ENCODE assay signal across 20 mouse cellular contexts in genomic region chr6:5095365-5095973, GRCm38 (mm10).
DNase-seq lines count a peak whose midpoint lies in the region; ATAC-seq and TF ChIP-seq lines count a peak whose summit lies in the region.
"Had no signal": no experiment of that assay in that cellular context is flagged by ENCODE, and none has a peak within 500 bp of the region (broad histone marks: within the 10 kb centered on the region; RNA-seq: fewer than 3 reads in every experiment).

No protein-coding gene starts in this region.

- no peaks in the 10 kb centered on the region for H3K9me3 ChIP-seq in hindbrain, embryonic 12.5 days (replicated peaks)
- H3K9me3 ChIP-seq in hindbrain, embryonic 10.5 days = no peaks in the 10 kb centered on the region
- H3K9me3 ChIP-seq in hindbrain, embryonic 16.5 days (ENCODE audit: control insufficient read depth, low read length) = no peaks in the 10 kb centered on the region
- no peaks in the 10 kb centered on the region for H3K9me3 ChIP-seq in limb, embryonic 13.5 days
- H3K9me3 ChIP-seq in neural tube, embryonic 14.5 days (ENCODE audit: control insufficient read depth, low read length) = no peaks in the 10 kb centered on the region
- H3K9me3 ChIP-seq: heart, embryonic 13.5 days; intestine, embryonic 15.5 days had no signal

- WGBS in hindbrain, embryonic 12.5 days = 78% methylated on average over 9 of the region's 9 CpGs
- WGBS in hindbrain, embryonic 10.5 days = 89% methylated on average over 9 of the region's 9 CpGs
- WGBS in hindbrain, embryonic 16.5 days = 73% methylated on average over 9 of the region's 9 CpGs
- WGBS in limb, embryonic 13.5 days = 60% methylated on average over 9 of the region's 9 CpGs
- WGBS in neural tube, embryonic 14.5 days = 49% methylated on average over 9 of the region's 9 CpGs
- 92% methylated on average over 9 of the region's 9 CpGs for WGBS in cerebellum, adult 2 months

- no peak for TF ChIP-seq CTCF in cerebellum, adult 2 months (IDR thresholded peaks at IDR 0.05; ENCODE audit: borderline replicate concordance, insufficient read depth, low read depth, low read length)

- H3K9ac ChIP-seq in hindbrain, embryonic 12.5 days = no peak overlapping the region
- no peak overlapping the region for H3K9ac ChIP-seq in hindbrain, embryonic 16.5 days (ENCODE audit: low read depth, low read length)
- H3K9ac ChIP-seq in limb, embryonic 13.5 days = no peak overlapping the region
- no peak overlapping the region for H3K9ac ChIP-seq in neural tube, embryonic 14.5 days (replicated peaks; ENCODE audit: low read depth, low read length)
- H3K9ac ChIP-seq: heart, embryonic 13.5 days; intestine, embryonic 15.5 days had no signal

- H3K27ac ChIP-seq in hindbrain, embryonic 12.5 days = no peak overlapping the region
- no peak overlapping the region for H3K27ac ChIP-seq in hindbrain, embryonic 10.5 days
- no peak overlapping the region for H3K27ac ChIP-seq in hindbrain, embryonic 16.5 days (ENCODE audit: low read depth, low read length)
- peak overlapping the region; percentile 52; the same call in 1 of the 2 replicates for H3K27ac ChIP-seq in limb, embryonic 13.5 days
- no peak overlapping the region for H3K27ac ChIP-seq in neural tube, embryonic 14.5 days (ENCODE audit: low read depth, low read length)
- H3K27ac ChIP-seq in cerebellum, adult 2 months (ENCODE audit: insufficient read depth, low read length) = no peak overlapping the region
- H3K27ac ChIP-seq: heart, embryonic 13.5 days; intestine, embryonic 15.5 days had no signal

- no peak overlapping the region for H3K4me3 ChIP-seq in hindbrain, embryonic 12.5 days
- H3K4me3 ChIP-seq in hindbrain, embryonic 10.5 days = no peak overlapping the region
- H3K4me3 ChIP-seq in hindbrain, embryonic 16.5 days (ENCODE audit: low read length) = no peak overlapping the region
- no peak overlapping the region for H3K4me3 ChIP-seq in limb, embryonic 13.5 days
- no peak overlapping the region for H3K4me3 ChIP-seq in neural tube, embryonic 14.5 days (ENCODE audit: low read depth, low read length)
- no peak overlapping the region for H3K4me3 ChIP-seq in cerebellum, adult 2 months (replicated peaks; ENCODE audit: insufficient read depth, low read depth, low read length)
- H3K4me3 ChIP-seq: heart, embryonic 13.5 days; intestine, embryonic 15.5 days had no signal

- DNase-seq in hindbrain, embryonic 10.5 days (ENCODE audit: low spot score) = no peak
- no peak for DNase-seq in spleen, postnatal 14 days (ENCODE audit: low spot score in 2 of 2)
- no peak for DNase-seq in cerebellum, adult 2 months
- DNase-seq: adrenal gland, adult 2 months; cerebellum, postnatal 14 days; embryo, embryonic 11 days; gastrocnemius, postnatal 10 days; heart, postnatal 36 days; kidney, adult 9 months; kidney, postnatal 25 days; lung, adult 18-20 months; lung, postnatal 14 days; retina, postnatal 1 day had no signal

- no peaks in the 10 kb centered on the region for H3K27me3 ChIP-seq in hindbrain, embryonic 12.5 days
- no peaks in the 10 kb centered on the region for H3K27me3 ChIP-seq in hindbrain, embryonic 10.5 days (ENCODE audit: insufficient read depth, poor library complexity, severe bottlenecking)
- H3K27me3 ChIP-seq in hindbrain, embryonic 16.5 days (replicated peaks; ENCODE audit: control insufficient read depth, insufficient read depth, low read length) = no peaks in the 10 kb centered on the region
- no peaks in the 10 kb centered on the region for H3K27me3 ChIP-seq in limb, embryonic 13.5 days
- no peaks in the 10 kb centered on the region for H3K27me3 ChIP-seq in neural tube, embryonic 14.5 days (ENCODE audit: control insufficient read depth, insufficient read depth, low read length)
- H3K27me3 ChIP-seq in cerebellum, adult 2 months (ENCODE audit: control insufficient read depth, insufficient read depth, low read length) = no peaks in the 10 kb centered on the region
- H3K27me3 ChIP-seq: heart, embryonic 13.5 days; intestine, embryonic 15.5 days had no signal

- peak; percentile 52; the same call in 1 of the 2 replicates for ATAC-seq in hindbrain, embryonic 12.5 days (ENCODE audit: low FRiP score)
- ATAC-seq in hindbrain, embryonic 16.5 days = peak; percentile 72
- ATAC-seq in limb, embryonic 13.5 days (ENCODE audit: low FRiP score, low read depth) = no peak
- peak; percentile 85 for ATAC-seq in neural tube, embryonic 14.5 days (ENCODE audit: low read depth)
- ATAC-seq: intestine, embryonic 15.5 days had no signal

- H3K4me1 ChIP-seq in hindbrain, embryonic 12.5 days = peaks cover 10% of the 10 kb centered on the region
- H3K4me1 ChIP-seq in hindbrain, embryonic 10.5 days (replicated peaks) = peaks cover 18% of the 10 kb centered on the region
- no peaks in the 10 kb centered on the region; the same call in 1 of the 2 replicates for H3K4me1 ChIP-seq in hindbrain, embryonic 16.5 days (ENCODE audit: control insufficient read depth, insufficient read depth, low read depth, low read length)
- peaks cover 41% of the 10 kb centered on the region for H3K4me1 ChIP-seq in limb, embryonic 13.5 days
- H3K4me1 ChIP-seq in neural tube, embryonic 14.5 days (ENCODE audit: control insufficient read depth, insufficient read depth, low read length) = peaks cover 5% of the 10 kb centered on the region; the same call in 1 of the 2 replicates
- H3K4me1 ChIP-seq in cerebellum, adult 2 months (ENCODE audit: control insufficient read depth, insufficient read depth, low read length) = no peaks in the 10 kb centered on the region

- TF ChIP-seq POLR2A in cerebellum, adult 2 months (IDR thresholded peaks at IDR 0.05; ENCODE audit: borderline replicate concordance, insufficient read depth, low read length) = no peak

- no peak overlapping the region for H3K4me2 ChIP-seq in hindbrain, embryonic 12.5 days (replicated peaks)
- H3K4me2 ChIP-seq in hindbrain, embryonic 16.5 days (ENCODE audit: low read length) = no peak overlapping the region
- H3K4me2 ChIP-seq in limb, embryonic 13.5 days (replicated peaks) = no peak overlapping the region
- H3K4me2 ChIP-seq in neural tube, embryonic 14.5 days (ENCODE audit: low read depth, low read length) = no peak overlapping the region
- H3K4me2 ChIP-seq: heart, embryonic 13.5 days; intestine, embryonic 15.5 days; liver, embryonic 11.5 days had no signal

- no peaks in the 10 kb centered on the region for H3K36me3 ChIP-seq in hindbrain, embryonic 12.5 days
- H3K36me3 ChIP-seq in hindbrain, embryonic 10.5 days = no peaks in the 10 kb centered on the region
- H3K36me3 ChIP-seq in hindbrain, embryonic 16.5 days (ENCODE audit: control insufficient read depth, insufficient read depth, low read length) = no peaks in the 10 kb centered on the region
- no peaks in the 10 kb centered on the region for H3K36me3 ChIP-seq in limb, embryonic 13.5 days
- no peaks in the 10 kb centered on the region for H3K36me3 ChIP-seq in neural tube, embryonic 14.5 days (ENCODE audit: control insufficient read depth, insufficient read depth, low read length)
- H3K36me3 ChIP-seq: intestine, embryonic 15.5 days had no signal
